Mouse (Mus musculus) lung, postnatal 0 days (tissue): ENCODE data around the gene A3galt2.

Source experiments
- CTCF ChIP-seq: IDR thresholded peaks from 2 replicates; pipeline ENCODE4 v1.5.1; 2016; ENCODE audit warnings: antibody characterized with exemption, mild to moderate bottlenecking
- EP300 ChIP-seq: IDR thresholded peaks from 2 replicates; pipeline ENCODE4 v1.6.1; 2016; ENCODE audit warnings: antibody characterized with exemption, mild to moderate bottlenecking, control low read depth

DNA sequence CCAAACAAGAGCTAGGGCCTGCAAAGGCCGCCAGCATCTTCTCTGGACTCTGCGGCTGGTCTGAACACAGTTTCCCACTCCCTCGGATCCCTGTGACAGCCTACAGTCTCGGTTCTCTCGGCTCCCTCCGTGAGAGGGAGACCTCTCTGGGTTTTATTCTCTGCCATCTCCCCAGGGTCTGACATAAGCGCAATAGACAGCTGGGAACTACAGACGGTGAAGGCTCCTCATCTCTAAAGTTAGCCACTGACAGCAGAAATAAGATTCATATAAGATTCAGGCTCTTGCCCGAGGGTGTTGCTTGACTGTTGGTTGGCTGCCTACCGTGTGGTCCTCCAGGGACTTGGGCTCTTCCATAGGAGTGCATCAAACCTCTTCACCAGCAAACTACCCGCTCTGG is 22.4 kb downstream of the A3galt2 start:
- TF ChIP-seq CTCF (no peak), EP300 (no peak)
